Mouse (Mus musculus) lung, postnatal 0 days (tissue): ENCODE data around the gene Abo.

Source experiments
- CTCF ChIP-seq: IDR thresholded peaks from 2 replicates; pipeline ENCODE4 v1.5.1; 2016; ENCODE audit warnings: antibody characterized with exemption, mild to moderate bottlenecking
- EP300 ChIP-seq: IDR thresholded peaks from 2 replicates; pipeline ENCODE4 v1.6.1; 2016; ENCODE audit warnings: antibody characterized with exemption, mild to moderate bottlenecking, control low read depth

DNA sequence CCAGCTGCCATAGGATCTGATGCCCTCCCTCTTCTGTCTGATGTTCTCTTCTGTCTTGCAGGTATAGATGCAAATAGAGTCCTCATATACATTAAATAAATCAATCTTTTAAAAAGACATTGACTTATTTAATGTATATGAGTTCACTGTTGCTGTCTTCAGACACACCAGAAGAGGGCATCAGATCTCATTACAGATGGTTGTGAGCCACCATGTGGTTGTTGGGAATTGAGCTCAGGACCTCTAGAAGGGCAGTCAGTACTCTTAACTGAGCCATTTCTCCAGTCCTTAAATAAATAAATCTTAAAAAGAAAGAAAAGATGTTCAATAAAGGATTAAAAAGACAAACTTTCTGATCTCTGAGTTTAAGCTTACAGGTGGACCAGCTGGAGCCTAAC is 44.6 kb upstream of the Abo start:
- TF ChIP-seq CTCF (no peak), EP300 (no peak)
